Mouse (Mus musculus) telencephalon, adult 2 months (tissue): ENCODE data around the gene Efcab9.

ENCODE experiments used
- DNase-seq: peaks from one replicate; pipeline ENCODE4 v3.0.0-alpha.2; 2011; ENCODE audit warnings: low read depth, low spot score

Efcab9 gene

DNA sequence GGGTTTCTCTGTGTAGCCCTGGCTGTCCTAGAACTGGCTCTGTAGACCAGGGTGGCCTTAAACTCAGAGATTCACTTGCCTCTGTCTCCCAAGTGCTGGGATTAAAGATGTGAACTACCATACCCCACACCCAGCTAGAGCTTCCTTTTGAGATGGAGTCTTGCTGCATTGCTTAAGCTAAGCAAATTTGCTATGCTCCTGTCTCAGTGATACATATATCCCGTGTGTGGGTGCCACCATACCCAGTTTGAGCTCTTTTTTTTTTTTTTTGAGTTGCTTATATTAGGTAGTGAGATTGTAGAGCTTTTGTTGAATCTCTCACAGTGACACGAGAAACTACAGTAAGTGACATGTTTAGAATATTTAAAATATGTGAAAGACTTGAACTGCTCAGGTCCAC lies 36.6 kb downstream of the Efcab9 start:
- no peak for DNase-seq

DNA sequence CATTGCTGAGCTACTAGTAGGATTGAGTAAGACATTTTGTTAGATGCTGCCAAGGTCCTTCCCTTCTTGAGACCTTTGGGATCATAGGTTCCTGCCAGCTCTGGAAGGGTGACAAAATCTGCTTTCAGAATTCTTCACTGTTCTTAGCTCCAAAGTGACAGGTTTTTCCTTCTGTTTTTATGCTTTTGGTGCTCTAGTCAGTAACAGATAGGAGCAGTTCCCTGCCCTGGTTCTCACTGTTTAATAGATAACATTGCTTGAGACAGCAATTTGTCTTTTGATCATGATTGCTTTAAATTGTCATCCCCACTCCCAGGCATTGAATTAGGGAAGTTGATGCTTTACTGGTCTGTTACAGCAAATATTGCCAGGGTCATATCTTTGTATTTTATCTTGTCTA lies 38.6 kb downstream of the Efcab9 start:
- no peak for DNase-seq

DNA sequence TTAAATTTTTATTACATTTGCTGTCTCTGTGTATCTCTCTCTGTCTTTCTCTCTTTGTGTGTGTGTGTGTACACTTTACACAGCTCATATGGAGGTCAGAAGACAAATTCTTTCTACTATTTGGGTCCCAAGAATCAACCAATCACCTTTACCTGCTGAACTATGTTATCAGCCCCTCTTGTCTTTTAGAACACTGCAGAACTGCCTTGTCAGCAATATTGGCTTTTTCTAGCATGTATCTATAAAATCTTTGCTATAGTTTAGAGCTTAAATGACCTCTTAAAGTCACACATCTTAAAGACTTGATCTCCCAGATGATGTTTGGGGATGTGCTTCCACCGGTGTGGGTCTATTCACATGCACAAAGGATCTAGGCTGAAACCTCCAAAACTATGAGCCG lies 40.8 kb downstream of the Efcab9 start:
- no peak for DNase-seq

DNA sequence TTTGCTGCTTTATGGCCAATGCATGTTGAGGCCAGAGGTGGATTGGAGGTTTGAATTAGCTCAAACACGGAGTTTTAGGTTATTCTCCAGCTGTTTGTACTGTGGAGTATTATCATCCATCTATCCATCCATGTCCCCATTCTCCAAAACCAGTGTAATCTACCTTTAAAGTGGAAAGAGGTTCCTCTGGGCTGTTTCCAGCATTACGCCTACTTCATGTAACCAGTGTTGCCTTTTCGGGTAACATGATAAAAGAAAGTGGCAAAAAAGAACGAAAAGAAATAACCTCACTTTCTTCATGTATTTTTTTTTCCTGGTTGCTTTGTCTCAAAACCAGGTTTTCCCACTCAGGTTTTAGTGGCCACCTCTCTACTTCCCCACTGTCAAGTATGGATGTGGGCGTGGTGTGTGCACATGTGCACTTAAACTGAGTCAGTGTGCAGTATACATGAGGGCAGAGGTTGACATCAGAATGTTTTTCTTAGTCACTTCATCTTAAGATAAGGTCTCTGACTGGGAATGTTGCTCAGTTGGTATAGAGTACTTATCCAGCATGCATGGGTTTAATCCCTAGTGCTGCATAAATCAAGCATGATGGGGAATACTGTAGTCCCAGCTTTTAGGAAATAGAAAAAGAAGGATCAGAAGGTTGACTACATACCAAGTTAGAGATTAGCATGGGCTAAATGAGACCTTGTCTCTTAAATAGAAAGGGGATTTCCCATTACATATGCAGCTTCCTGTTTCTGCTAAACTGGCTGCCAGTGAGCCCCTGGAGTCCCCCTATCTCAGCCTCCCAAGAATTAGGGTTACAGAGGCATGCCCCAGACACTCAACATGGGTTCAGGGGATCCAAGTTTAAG lies 42.8 kb downstream of the Efcab9 start:
- DNase-seq: no peak

DNA sequence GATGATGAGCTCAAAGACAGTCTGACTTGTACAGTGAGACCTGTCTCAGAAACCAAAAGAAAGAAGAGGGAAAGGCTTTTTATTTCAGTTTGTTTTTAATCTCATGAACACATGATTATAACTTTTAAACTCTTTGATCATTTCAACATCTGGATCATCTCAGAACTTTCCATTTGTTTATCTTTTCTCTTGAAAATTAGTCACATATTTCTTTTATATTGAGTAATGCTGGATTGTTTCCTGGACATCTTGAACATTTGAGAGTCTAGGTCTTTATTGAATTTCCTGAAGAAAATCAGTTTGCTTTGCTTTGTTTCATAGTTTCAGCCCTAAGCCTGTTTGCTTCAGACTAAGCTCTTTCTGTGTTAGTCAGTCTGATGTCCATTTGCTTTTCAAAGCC lies 43.5 kb downstream of the Efcab9 start:
- DNase-seq: no peak

DNA sequence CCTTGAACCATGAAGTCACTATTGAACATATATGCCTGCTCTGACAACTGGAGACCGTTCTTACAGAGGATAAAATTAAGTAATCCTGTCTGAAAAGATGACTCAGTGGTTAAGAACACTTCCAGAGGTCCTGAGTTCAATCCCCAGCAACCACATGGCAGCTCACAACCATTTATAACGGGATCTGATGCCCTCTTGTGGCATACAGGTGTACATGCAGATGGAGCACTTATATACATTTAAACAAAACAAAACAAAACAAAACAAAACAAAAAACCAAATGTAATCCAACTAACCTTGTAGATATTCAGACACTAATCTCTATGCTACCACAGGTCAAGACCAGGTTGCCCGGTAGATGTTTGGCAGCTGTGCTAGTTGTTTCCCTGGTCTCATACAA lies 44.4 kb downstream of the Efcab9 start:
- no peak for DNase-seq

DNA sequence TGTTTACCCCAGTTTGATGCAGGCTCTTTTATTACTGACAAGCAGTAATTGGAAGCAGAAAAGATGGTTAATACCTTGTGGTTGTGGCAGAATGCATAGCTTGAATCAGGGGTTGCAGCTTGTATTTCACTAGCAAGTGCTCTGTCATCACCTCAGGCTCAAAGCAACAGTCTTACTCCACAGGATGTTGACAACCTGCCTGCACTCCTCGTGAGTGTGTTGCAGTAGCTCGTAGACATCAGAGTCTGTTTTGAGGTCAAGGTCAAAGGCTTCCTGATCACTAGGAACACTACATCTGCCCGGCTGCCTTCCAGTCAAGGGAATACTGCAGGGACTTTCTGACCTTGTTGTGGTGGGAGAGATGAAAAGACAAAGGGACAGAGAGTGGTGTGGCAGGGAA lies 45.3 kb downstream of the Efcab9 start:
- no peak for DNase-seq

DNA sequence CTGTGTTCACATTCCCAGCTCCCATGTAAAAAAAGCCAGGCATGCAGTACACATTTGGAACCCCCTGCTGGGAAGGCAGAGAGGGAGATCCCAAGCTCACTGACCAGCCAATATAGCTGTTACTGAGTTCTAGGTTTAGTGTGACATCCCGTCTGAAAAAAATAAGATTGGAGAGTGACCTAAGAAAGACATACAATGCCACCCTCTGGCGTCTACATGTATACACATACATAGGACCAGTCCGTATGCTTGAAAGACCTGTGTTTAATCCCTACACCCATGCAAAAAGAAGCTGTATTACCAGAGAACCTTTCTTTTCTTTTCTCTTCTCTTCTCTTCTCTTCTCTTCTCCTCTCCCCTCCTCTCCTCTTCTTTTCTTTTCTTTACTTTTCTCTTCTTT lies 46.6 kb downstream of the Efcab9 start:
- no peak for DNase-seq

DNA sequence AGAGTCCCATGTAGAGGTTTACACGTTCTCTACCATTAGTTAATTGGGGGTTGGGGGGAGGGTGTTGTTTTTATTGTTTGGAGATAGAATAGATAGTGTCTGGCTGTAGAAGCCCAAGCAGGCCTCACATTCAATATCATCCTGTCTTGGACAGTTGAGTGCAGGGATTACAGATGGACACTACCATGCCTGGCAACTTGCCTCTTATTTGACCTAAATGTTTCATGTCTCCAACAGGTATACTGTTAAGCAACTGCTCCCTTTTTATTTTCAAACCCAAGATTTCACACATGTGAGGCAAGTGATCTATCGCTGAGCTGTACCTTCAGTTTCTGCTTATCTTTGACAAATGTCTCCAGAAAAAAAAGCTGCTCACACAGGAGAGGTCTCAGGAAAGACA lies 50.4 kb downstream of the Efcab9 start:
- DNase-seq: no peak

DNA sequence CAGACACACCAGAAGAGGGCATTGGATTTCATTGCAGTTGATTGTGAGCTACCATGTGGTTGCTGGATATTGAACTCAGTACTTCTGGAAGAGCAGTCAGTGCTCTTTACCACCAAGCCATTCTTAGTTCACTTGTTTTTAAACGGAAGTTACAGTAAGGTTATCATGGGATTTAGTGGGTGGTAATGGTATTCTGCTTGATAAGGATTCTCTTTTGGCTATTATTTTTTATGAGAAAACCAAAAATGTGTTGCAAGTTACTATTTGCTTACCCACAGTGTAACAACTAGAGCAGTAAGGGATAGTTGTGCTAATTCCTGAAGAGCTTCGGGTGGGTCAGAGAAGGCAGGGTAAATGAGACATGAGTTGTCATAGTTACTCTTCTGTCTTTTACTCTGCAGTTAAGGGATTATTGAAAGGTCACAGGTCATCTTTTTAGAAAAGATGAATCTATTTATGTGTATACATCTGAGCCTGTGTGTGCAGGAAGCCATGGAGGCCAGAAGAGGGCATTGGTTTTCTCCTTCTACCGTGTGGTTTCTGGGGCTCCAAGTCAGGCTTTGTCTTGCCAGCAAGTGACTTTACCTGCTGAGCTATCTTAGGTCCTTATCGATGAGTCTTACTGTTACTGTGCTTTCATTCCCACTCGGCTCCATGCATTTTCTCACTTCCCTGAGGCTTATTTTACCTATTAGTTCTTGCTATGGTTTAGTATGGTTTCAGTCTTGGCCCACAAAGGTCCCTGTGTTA lies 56.2 kb downstream of the Efcab9 start:
- no peak for DNase-seq

DNA sequence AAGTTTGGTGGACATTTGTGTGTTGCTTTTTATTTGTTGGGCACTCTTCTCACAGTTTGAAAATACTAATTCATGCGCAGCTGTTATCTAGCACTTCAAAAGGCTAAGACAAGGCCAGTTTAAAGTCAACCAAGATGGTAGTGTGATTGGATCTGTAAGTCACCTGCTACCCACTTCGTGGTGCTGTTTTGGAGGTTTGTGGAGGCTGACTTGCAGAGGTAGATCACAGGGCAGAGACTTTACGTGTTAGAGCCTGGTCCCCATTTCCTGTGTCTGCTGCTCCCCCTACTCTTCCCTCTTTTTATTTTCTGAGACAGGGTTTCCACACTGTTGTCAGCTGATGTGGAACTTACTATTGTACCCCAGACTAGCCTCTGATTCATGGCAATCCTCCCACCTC lies 57.2 kb downstream of the Efcab9 start:
- DNase-seq: no peak
